Mouse (Mus musculus): ENCODE data around the gene Fam184a. TPM values are rescaled to one million over a fixed set of nuclear protein-coding genes. Genes with fewer than 3 reads are reported as not detected.

Fam184a gene
- polyA plus RNA-seq, 2 experiments: 0.11 to 0.21 TPM

- Histone ChIP-seq H3K27me3 (ENCODE audit: control insufficient read depth, insufficient read depth, low read length) (no peaks in the 10 kb centered on the region), H3K4me3 (ENCODE audit: insufficient read depth in 1 of 2, low read depth in 2 of 2, low read length in 2 of 2) (peak overlapping the region; percentile 84), H3K9me3 (ENCODE audit: control insufficient read depth, low read length) (no peaks in the 10 kb centered on the region), H3K4me1 (replicated peaks; ENCODE audit: control insufficient read depth in 2 of 2, insufficient read depth in 2 of 2, low read length in 1 of 2) (no peaks in the 10 kb centered on the region; a peak in 1 of 4 replicates), H3K9ac (replicated peaks) (peak overlapping the region; percentile 79), H3K36me3 (replicated peaks; ENCODE audit: control insufficient read depth, insufficient read depth, low read depth) (peaks cover 6% of the 10 kb centered on the region), H3K4me2 (ENCODE audit: low read depth) (peak overlapping the region; percentile 71), H3K27ac (peak overlapping the region; percentile 73)
- DNase-seq (ENCODE audit: low read depth in 3 of 3, low spot score in 3 of 3): peak; percentile 92 to 95 (median 93)
- WGBS (ENCODE audit: insufficient replicate concordance): 0% methylated on average over 35 of the region's 35 CpGs
- peak; percentile 93 for ATAC-seq (ENCODE audit: insufficient read depth)
- TF ChIP-seq EP300 (IDR thresholded peaks at IDR 0.05; ENCODE audit: low read depth) (no peak), CTCF (IDR thresholded peaks at IDR 0.05; ENCODE audit: low read depth) (no peak)
Observed at GRCm38 (mm10) chr10:53629918-53630250, 121.0 kb downstream of the Fam184a start.

DNA sequence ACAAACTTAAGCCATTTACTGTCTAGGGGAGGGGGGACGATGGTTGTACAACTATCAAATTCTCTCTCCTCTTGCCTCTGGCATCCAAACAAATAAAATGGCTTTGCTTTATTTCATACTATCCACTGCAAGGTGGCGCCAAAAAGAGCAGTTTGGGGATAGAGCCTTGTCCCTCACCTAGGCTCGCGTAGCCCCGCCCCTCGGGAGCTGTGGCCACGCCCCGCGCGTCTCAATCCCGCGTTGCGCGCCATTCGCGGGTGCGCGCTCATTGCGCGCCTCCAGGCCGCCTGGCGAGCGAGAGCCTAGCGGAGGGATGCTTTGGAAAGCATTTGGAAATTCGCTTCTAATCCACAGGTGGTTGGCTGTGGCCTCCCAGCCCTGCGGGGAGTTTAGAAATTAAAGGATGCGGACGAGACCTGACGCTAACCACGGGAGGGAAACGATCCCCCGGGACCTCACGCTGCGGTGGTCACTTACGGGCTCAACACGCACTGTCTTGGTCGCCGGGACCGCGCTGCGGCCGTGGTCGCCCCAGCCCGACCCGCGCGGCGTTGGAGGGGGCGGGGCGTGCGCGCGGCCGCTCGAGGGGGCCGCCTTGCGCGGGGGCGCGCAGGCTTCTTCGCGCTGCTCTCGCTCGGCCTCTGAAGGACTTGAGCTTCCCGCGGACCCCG lies 121.5 kb downstream of the Fam184a start:
- H3K4me2 ChIP-seq (ENCODE audit: low read depth): peak overlapping the region; percentile 71
- H3K27ac ChIP-seq: peak overlapping the region; percentile 73
- under 1% methylated on average over 67 of the region's 67 CpGs for WGBS (ENCODE audit: insufficient replicate concordance)
- peak overlapping the region; percentile 84 for H3K4me3 ChIP-seq (ENCODE audit: insufficient read depth in 1 of 2, low read depth in 2 of 2, low read length in 2 of 2)
- H3K27me3 ChIP-seq (ENCODE audit: control insufficient read depth, insufficient read depth, low read length): no peaks in the 10 kb centered on the region
- H3K9ac ChIP-seq (replicated peaks): peak overlapping the region; percentile 79
- H3K36me3 ChIP-seq (replicated peaks; ENCODE audit: control insufficient read depth, insufficient read depth, low read depth): peaks cover 10% of the 10 kb centered on the region
- DNase-seq (ENCODE audit: low read depth in 3 of 3, low spot score in 3 of 3) (peak; percentile 79 to 85 (median 81)), ATAC-seq (ENCODE audit: insufficient read depth) (peak; percentile 84)
- TF ChIP-seq CTCF (IDR thresholded peaks at IDR 0.05; ENCODE audit: low read depth): peak; percentile 55
- no peak for TF ChIP-seq EP300 (IDR thresholded peaks at IDR 0.05; ENCODE audit: low read depth)
- no peaks in the 10 kb centered on the region for H3K9me3 ChIP-seq (ENCODE audit: control insufficient read depth, low read length)
- H3K4me1 ChIP-seq (replicated peaks; ENCODE audit: control insufficient read depth in 2 of 2, insufficient read depth in 2 of 2, low read length in 1 of 2): no peaks in the 10 kb centered on the region; a peak in 1 of 4 replicates

- DNase-seq (ENCODE audit: low read depth in 3 of 3, low spot score in 3 of 3): no peak
Observed at GRCm38 (mm10) chr10:53615850-53616616, 134.9 kb downstream of the Fam184a start.

DNA sequence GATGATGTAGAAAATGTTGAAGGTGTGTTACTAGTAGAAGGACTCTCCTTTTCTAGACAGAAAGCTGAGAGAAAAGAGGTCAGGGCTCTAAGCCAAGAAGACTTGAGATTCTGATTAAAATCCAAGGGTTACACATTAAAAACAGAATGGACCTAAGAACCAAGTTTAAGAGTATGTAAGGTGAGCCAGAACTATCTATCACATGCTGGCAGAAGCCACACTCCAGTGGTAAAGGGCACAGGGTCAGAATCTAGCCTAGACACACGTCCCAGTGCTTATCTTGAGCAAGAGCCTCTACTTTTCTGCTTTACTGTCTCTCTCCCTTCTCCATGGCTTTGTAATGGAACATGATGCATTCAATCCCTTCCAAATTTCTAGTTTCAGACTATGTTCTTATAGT lies 137.0 kb downstream of the Fam184a start:
- no peak overlapping the region for H3K4me3 ChIP-seq (ENCODE audit: insufficient read depth in 1 of 2, low read depth in 2 of 2, low read length in 2 of 2)
- H3K36me3 ChIP-seq (replicated peaks; ENCODE audit: control insufficient read depth, insufficient read depth, low read depth): peaks cover 43% of the 10 kb centered on the region
- ATAC-seq (ENCODE audit: insufficient read depth) (no peak), DNase-seq (ENCODE audit: low read depth in 3 of 3, low spot score in 3 of 3) (no peak)
- H3K27ac ChIP-seq: no peak overlapping the region
- no peak for TF ChIP-seq EP300 (IDR thresholded peaks at IDR 0.05; ENCODE audit: low read depth)
- TF ChIP-seq CTCF (IDR thresholded peaks at IDR 0.05; ENCODE audit: low read depth): no peak
- no peak overlapping the region for H3K4me2 ChIP-seq (ENCODE audit: low read depth)
- 26% methylated on average over 1 of the region's 1 CpGs for WGBS (ENCODE audit: insufficient replicate concordance)
- H3K27me3 ChIP-seq (ENCODE audit: control insufficient read depth, insufficient read depth, low read length): no peaks in the 10 kb centered on the region
- no peak overlapping the region for H3K9ac ChIP-seq (replicated peaks)
- H3K9me3 ChIP-seq (ENCODE audit: control insufficient read depth, low read length): no peaks in the 10 kb centered on the region
- no peaks in the 10 kb centered on the region for H3K4me1 ChIP-seq (replicated peaks; ENCODE audit: control insufficient read depth in 2 of 2, insufficient read depth in 2 of 2, low read length in 1 of 2)

More at GRCm38 (mm10) chr10:53615850-53616616, 134.9 kb downstream of the Fam184a start:
- no peak for TF ChIP-seq EP300 (IDR thresholded peaks at IDR 0.05; ENCODE audit: low read depth)
- H3K4me3 ChIP-seq (ENCODE audit: insufficient read depth in 1 of 2, low read depth in 2 of 2, low read length in 2 of 2): no peak overlapping the region
- ATAC-seq (ENCODE audit: insufficient read depth): no peak
- no peak overlapping the region for H3K9ac ChIP-seq (replicated peaks)
- 66% methylated on average over 8 of the region's 8 CpGs for WGBS (ENCODE audit: insufficient replicate concordance)
- no peak overlapping the region for H3K4me2 ChIP-seq (ENCODE audit: low read depth)
- H3K4me1 ChIP-seq (replicated peaks; ENCODE audit: control insufficient read depth in 2 of 2, insufficient read depth in 2 of 2, low read length in 1 of 2): no peaks in the 10 kb centered on the region
- no peaks in the 10 kb centered on the region for H3K9me3 ChIP-seq (ENCODE audit: control insufficient read depth, low read length)
- H3K36me3 ChIP-seq (replicated peaks; ENCODE audit: control insufficient read depth, insufficient read depth, low read depth): peaks cover 31% of the 10 kb centered on the region
- H3K27ac ChIP-seq: no peak overlapping the region
- no peaks in the 10 kb centered on the region for H3K27me3 ChIP-seq (ENCODE audit: control insufficient read depth, insufficient read depth, low read length)

GRCm38 (mm10) chr10:53612172-53612571 lies 138.8 kb downstream of the Fam184a start:
- ATAC-seq (ENCODE audit: insufficient read depth): no peak
- no peak overlapping the region for H3K9ac ChIP-seq (replicated peaks)
- H3K4me2 ChIP-seq (ENCODE audit: low read depth): no peak overlapping the region
- H3K27me3 ChIP-seq (ENCODE audit: control insufficient read depth, insufficient read depth, low read length): no peaks in the 10 kb centered on the region
- H3K4me1 ChIP-seq (replicated peaks; ENCODE audit: control insufficient read depth in 2 of 2, insufficient read depth in 2 of 2, low read length in 1 of 2): no peaks in the 10 kb centered on the region
- TF ChIP-seq EP300 (IDR thresholded peaks at IDR 0.05; ENCODE audit: low read depth) (no peak), CTCF (IDR thresholded peaks at IDR 0.05; ENCODE audit: low read depth) (no peak)
- no peak overlapping the region for H3K27ac ChIP-seq
- DNase-seq (ENCODE audit: low read depth in 3 of 3, low spot score in 3 of 3): no peak
- peaks cover 51% of the 10 kb centered on the region for H3K36me3 ChIP-seq (replicated peaks; ENCODE audit: control insufficient read depth, insufficient read depth, low read depth)
- no peaks in the 10 kb centered on the region for H3K9me3 ChIP-seq (ENCODE audit: control insufficient read depth, low read length)
- H3K4me3 ChIP-seq (ENCODE audit: insufficient read depth in 1 of 2, low read depth in 2 of 2, low read length in 2 of 2): no peak overlapping the region
- 85% methylated on average over 1 of the region's 1 CpGs for WGBS (ENCODE audit: insufficient replicate concordance)
